Mouse (Mus musculus) hindbrain, embryonic 11.5 days (tissue): Measurements from ENCODE around the gene Srrm2. TPM values are rescaled to one million over a fixed set of nuclear protein-coding genes. Genes with fewer than 3 reads are reported as not detected.
A peak's percentile ranks its signal among the peaks of the same experiment; 100 is the strongest.
"Not testable (repeated sequence)": the region's sequence is repeated elsewhere in the genome, so short reads cannot be mapped to it uniquely, and the experiment has no call there.

Source experiments
- ATAC-seq: fragments of 200-750 bp; cut with Nextera tagmentation; 2 replicates; pipeline ENCODE4 v1.8.0; 2017; ENCODE audit warnings: mild to moderate bottlenecking, moderate TSS enrichment, moderate library complexity; ENCODE audit not compliant: low FRiP score
- DNase-seq: peaks from one replicate; pipeline ENCODE4 v3.0.0-alpha.2; 2015; ENCODE audit warnings: low spot score
- H3K27ac ChIP-seq: fragments of 300-500 bp; sonication (generic); 2 replicates; pipeline ENCODE4 v1.5.1; 2014; ENCODE audit warnings: mild to moderate bottlenecking, low read depth, low read length
- H3K27me3 ChIP-seq: fragments of 300-500 bp; sonication (generic); 2 replicates; pipeline ENCODE4 v1.6.1; 2014; ENCODE audit warnings: mild to moderate bottlenecking, low read length, moderate library complexity, mixed read lengths; ENCODE audit not compliant: control insufficient read depth, insufficient read depth
- H3K36me3 ChIP-seq: fragments of 300-500 bp; sonication (generic); 2 replicates; pipeline ENCODE4 v1.6.1; 2014; ENCODE audit warnings: mild to moderate bottlenecking, low read length, moderate library complexity, mixed read lengths; ENCODE audit not compliant: control insufficient read depth, insufficient read depth
- H3K4me1 ChIP-seq: fragments of 300-500 bp; sonication (generic); replicated peaks from 2 replicates; pipeline ENCODE4 v1.6.1; 2014; ENCODE audit warnings: low read length, mixed read lengths; ENCODE audit not compliant: control insufficient read depth, insufficient read depth
- H3K4me2 ChIP-seq: fragments of 300-500 bp; sonication (generic); replicated peaks from 2 replicates; pipeline ENCODE4 v1.6.1; 2014; ENCODE audit warnings: mild to moderate bottlenecking, low read depth, low read length
- H3K4me3 ChIP-seq: fragments of 300-500 bp; sonication (generic); 2 replicates; pipeline ENCODE4 v1.5.1; 2014; ENCODE audit warnings: low read depth, low read length
- H3K9ac ChIP-seq: fragments of 300-500 bp; sonication (generic); 2 replicates; pipeline ENCODE4 v1.6.1; 2014; ENCODE audit warnings: low read depth, low read length
- H3K9me3 ChIP-seq: fragments of 300-500 bp; sonication (generic); 2 replicates; pipeline ENCODE4 v1.6.1; 2016; ENCODE audit warnings: low read length; ENCODE audit not compliant: control insufficient read depth
- WGBS: fragments of 180-500 bp; shearing (Covaris S2); extraction: QIAGEN DNeasy Blood & Tissue Kit; methylation state at CpG from one replicate; pipeline ENCODE4 v1.1.7; 2014; 5-methylcytosine and 5-hydroxymethylcytosine counted together
- polyA plus RNA-seq: library from polyadenylated mRNA; unstranded; fragments of >200 nt; fragmentation: Nextera tagmentation; extraction: Ambion mirVana; gene quantifications from 2 replicates; pipeline ENCODE4 v1.2.1, GENCODE M21; 2014

The Srrm2 gene
- polyA plus RNA-seq, 1 experiment from 2014 or later, result 573 TPM

- 95% methylated on average over 9 of the region's 9 CpGs for WGBS
- no peak overlapping the region for H3K4me2 ChIP-seq
- H3K27me3 ChIP-seq, result no peaks in the 10 kb centered on the region
- DNase-seq (no peak), ATAC-seq (no peak)
- no peak overlapping the region for H3K9ac ChIP-seq
- H3K27ac ChIP-seq, result no peak overlapping the region
- H3K4me1 ChIP-seq, result no peaks in the 10 kb centered on the region
- peaks cover 38% of the 10 kb centered on the region for H3K36me3 ChIP-seq
- H3K4me3 ChIP-seq, result no peak overlapping the region
- H3K9me3 ChIP-seq, result no peaks in the 10 kb centered on the region
Measured at GRCm38 (mm10) chr17:23757581-23757980, 32.8 kb upstream of the Srrm2 start.

GRCm38 (mm10) chr17:23758801-23759200 lies 31.5 kb upstream of the Srrm2 start:
- H3K4me3 ChIP-seq, result no peak overlapping the region
- no peak for DNase-seq
- no peak overlapping the region for H3K9ac ChIP-seq
- no peak overlapping the region for H3K4me2 ChIP-seq
- H3K27me3 ChIP-seq, result no peaks in the 10 kb centered on the region
- H3K4me1 ChIP-seq, result no peaks in the 10 kb centered on the region
- H3K9me3 ChIP-seq, result no peaks in the 10 kb centered on the region
- H3K27ac ChIP-seq, result no peak overlapping the region
- whole genome bisulfite sequencing, result 81% methylated on average over 8 of the region's 8 CpGs
- no peak for ATAC-seq
- peaks cover 32% of the 10 kb centered on the region for H3K36me3 ChIP-seq

- Histone ChIP-seq H3K36me3 (peaks cover 32% of the 10 kb centered on the region), H3K4me1 (no peaks in the 10 kb centered on the region), H3K27me3 (no peaks in the 10 kb centered on the region), H3K27ac (no peak overlapping the region), H3K9me3 (no peaks in the 10 kb centered on the region), H3K9ac (no peak overlapping the region), H3K4me2 (no peak overlapping the region), H3K4me3 (no peak overlapping the region)
- ATAC-seq (no peak), DNase-seq (no peak)
- WGBS, result 91% methylated on average over 9 of the region's 9 CpGs
Measured at GRCm38 (mm10) chr17:23760231-23760630, 30.1 kb upstream of the Srrm2 start.

GRCm38 (mm10) chr17:23761155-23761554 lies 29.2 kb upstream of the Srrm2 start:
- Histone ChIP-seq H3K27ac (no peak overlapping the region), H3K36me3 (peaks cover 25% of the 10 kb centered on the region), H3K4me3 (no peak overlapping the region), H3K4me2 (no peak overlapping the region), H3K4me1 (no peaks in the 10 kb centered on the region), H3K9ac (no peak overlapping the region), H3K27me3 (no peaks in the 10 kb centered on the region), H3K9me3 (no peaks in the 10 kb centered on the region)
- 98% methylated on average over 3 of the region's 3 CpGs for WGBS
- no peak for ATAC-seq
- DNase-seq, result no peak

GRCm38 (mm10) chr17:23762976-23763375 lies 27.4 kb upstream of the Srrm2 start:
- DNase-seq, result no peak

GRCm38 (mm10) chr17:23770493-23770892 lies 19.8 kb upstream of the Srrm2 start:
- no peak for DNase-seq

More at GRCm38 (mm10) chr17:23762976-23763375, 27.4 kb upstream of the Srrm2 start:
- no peaks in the 10 kb centered on the region for H3K9me3 ChIP-seq
- no peaks in the 10 kb centered on the region for H3K27me3 ChIP-seq
- no peak overlapping the region for H3K27ac ChIP-seq
- no peak overlapping the region for H3K9ac ChIP-seq
- H3K4me2 ChIP-seq, result no peak overlapping the region
- ATAC-seq, result no peak
- no peak overlapping the region for H3K4me3 ChIP-seq
- H3K36me3 ChIP-seq, result peaks cover 25% of the 10 kb centered on the region
- no peaks in the 10 kb centered on the region for H3K4me1 ChIP-seq
- WGBS, result 89% methylated on average over 11 of the region's 11 CpGs

GRCm38 (mm10) chr17:23770896-23771283 lies 19.4 kb upstream of the Srrm2 start:
- Histone ChIP-seq H3K9ac (peak overlapping the region; percentile 87), H3K9me3 (no peaks in the 10 kb centered on the region), H3K4me3 (peak overlapping the region; percentile 65), H3K4me2 (peak overlapping the region; percentile 36), H3K36me3 (no peaks in the 10 kb centered on the region), H3K27me3 (no peaks in the 10 kb centered on the region), H3K4me1 (no peaks in the 10 kb centered on the region), H3K27ac (peak overlapping the region; percentile 90)
- ATAC-seq (peak; percentile 67; the same call in 1 of the 2 replicates), DNase-seq (no peak)
- 1% methylated on average over 19 of the region's 19 CpGs for WGBS

More at GRCm38 (mm10) chr17:23770493-23770892, 19.8 kb upstream of the Srrm2 start:
- 15% methylated on average over 2 of the region's 2 CpGs for WGBS
- peak overlapping the region; percentile 87 for H3K9ac ChIP-seq
- peak overlapping the region; percentile 36 for H3K4me2 ChIP-seq
- H3K4me3 ChIP-seq, result peak overlapping the region; percentile 65
- H3K27ac ChIP-seq, result no peak overlapping the region
- H3K27me3 ChIP-seq, result no peaks in the 10 kb centered on the region
- no peaks in the 10 kb centered on the region for H3K4me1 ChIP-seq
- no peaks in the 10 kb centered on the region for H3K36me3 ChIP-seq
- ATAC-seq, result no peak
- no peaks in the 10 kb centered on the region for H3K9me3 ChIP-seq

- H3K27ac ChIP-seq, result peak within 1 kb of the TSS; percentile 90
- no peaks in the 10 kb centered on the region for H3K36me3 ChIP-seq
- H3K4me1 ChIP-seq, result no peaks in the 10 kb centered on the region
- H3K9me3 ChIP-seq, result no peaks in the 10 kb centered on the region
- ATAC-seq (peak; percentile 98), DNase-seq (peak; percentile 99)
- peak within 1 kb of the TSS; percentile 36 for H3K4me2 ChIP-seq
- H3K9ac ChIP-seq, result peak within 1 kb of the TSS; percentile 87
- H3K4me3 ChIP-seq, result peak within 1 kb of the TSS; percentile 65
- WGBS, result 4% methylated on average over 51 of the region's 58 CpGs
- H3K27me3 ChIP-seq, result no peaks in the 10 kb centered on the region
Measured at GRCm38 (mm10) chr17:23771284-23772218, 18.8 kb upstream of the Srrm2 start, which contains the start of gene Flywch1. TSS of gene Flywch1 (minus strand) at chr17:23771602.

- WGBS, result 91% methylated on average over 2 of the region's 2 CpGs
- not testable (repeated sequence) for H3K36me3 ChIP-seq, H3K27me3 ChIP-seq, ATAC-seq, H3K9me3 ChIP-seq, H3K9ac ChIP-seq, H3K4me1 ChIP-seq, DNase-seq, H3K4me3 ChIP-seq, H3K27ac ChIP-seq
- H3K4me2 ChIP-seq, result peak overlapping the region; percentile 26; the same call in 1 of the 2 replicates
Measured at GRCm38 (mm10) chr17:23772219-23772556, 18.1 kb upstream of the Srrm2 start.
